Mouse (Mus musculus): ENCODE measurements around the gene Gm43518. TPM values are rescaled to one million over a fixed set of nuclear protein-coding genes. Genes with fewer than 3 reads are reported as not detected.

The Gm43518 gene
- polyA plus RNA-seq, 1 experiment from 2014 or later, result 1.0 TPM

DNA sequence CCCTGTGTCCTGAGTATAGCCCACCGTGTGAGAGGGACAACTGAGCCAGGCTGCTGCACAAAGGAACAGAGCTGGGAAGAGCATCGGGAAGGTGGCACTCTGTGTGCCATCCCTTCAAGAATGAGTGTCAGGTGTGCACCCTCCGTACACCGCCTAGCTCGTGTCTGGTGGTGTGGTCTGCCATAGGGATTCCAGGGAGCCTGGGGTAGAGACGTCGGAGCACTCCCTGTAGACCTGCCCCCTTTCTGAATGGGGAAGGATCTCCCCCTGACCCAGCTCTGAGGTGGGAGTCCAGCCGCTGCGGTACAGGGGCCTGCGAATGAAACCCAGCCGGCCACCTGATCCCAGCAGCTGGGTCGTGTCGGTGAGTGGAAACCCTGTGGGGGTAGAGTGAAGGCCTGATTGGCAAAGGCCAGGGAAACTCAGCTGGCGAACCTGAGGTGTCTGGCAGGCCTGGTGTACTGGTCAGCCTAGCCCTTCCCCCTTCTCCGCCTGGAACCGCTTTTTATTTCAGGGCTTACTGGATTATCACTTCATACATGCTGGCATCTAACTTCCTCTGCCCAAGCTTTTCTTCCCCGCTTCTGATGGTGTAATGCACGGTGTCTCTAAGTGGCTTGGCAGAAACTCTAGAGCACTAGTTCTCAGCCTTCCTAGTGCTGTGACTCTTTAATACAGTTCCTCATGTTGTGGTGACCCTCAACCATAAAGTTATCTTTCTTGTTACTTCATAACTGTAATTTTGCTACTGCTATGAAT is 52.2 kb downstream of the Gm43518 start:
- Histone ChIP-seq H3K9me3 (replicated peaks; ENCODE audit: low read length) (no peaks in the 10 kb centered on the region), H3K4me3 (replicated peaks; ENCODE audit: low read depth, low read length) (no peak overlapping the region), H3K27ac (peak overlapping the region; percentile 36), H3K4me2 (ENCODE audit: low read length) (no peak overlapping the region), H3K27me3 (ENCODE audit: insufficient read depth, low read length) (no peaks in the 10 kb centered on the region), H3K36me3 (ENCODE audit: insufficient read depth, low read length) (no peaks in the 10 kb centered on the region), H3K4me1 (replicated peaks; ENCODE audit: insufficient read depth, low read length) (peaks cover 20% of the 10 kb centered on the region; the same call in 1 of the 2 replicates), H3K9ac (ENCODE audit: low read depth, low read length) (no peak overlapping the region)
- 52% methylated on average over 18 of the region's 18 CpGs for WGBS
- DNase-seq (ENCODE audit: low spot score) (no peak), ATAC-seq (replicated peaks; ENCODE audit: low FRiP score, low read depth) (no peak; the same call in 1 of the 2 replicates)
- no peak for TF ChIP-seq CTCF (IDR thresholded peaks at IDR 0.05; ENCODE audit: low read depth)

DNA sequence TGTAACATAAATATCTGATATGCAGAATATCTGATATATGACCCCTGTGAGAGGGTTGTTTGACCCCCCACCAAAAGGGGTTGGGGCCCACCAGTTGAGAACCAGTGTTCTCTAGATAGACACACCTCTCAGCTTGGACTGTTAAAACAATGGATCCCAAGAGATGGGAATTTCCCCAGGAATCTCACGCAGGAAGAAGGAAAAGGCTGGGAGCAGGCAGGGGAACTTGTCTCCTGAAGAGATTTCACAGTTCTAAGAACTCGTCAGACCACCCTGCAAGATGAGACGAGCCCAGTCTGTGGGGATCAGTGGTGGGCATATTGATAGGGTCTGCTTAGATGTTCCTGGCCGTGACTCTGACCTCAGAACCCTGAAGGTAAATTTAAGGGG is 52.8 kb downstream of the Gm43518 start:
- H3K27ac ChIP-seq, result 0 out of 2 replicates have a peak overlapping the region, but pooled peaks have one; percentile 13
- WGBS, result 61% methylated on average over 4 of the region's 4 CpGs

DNA sequence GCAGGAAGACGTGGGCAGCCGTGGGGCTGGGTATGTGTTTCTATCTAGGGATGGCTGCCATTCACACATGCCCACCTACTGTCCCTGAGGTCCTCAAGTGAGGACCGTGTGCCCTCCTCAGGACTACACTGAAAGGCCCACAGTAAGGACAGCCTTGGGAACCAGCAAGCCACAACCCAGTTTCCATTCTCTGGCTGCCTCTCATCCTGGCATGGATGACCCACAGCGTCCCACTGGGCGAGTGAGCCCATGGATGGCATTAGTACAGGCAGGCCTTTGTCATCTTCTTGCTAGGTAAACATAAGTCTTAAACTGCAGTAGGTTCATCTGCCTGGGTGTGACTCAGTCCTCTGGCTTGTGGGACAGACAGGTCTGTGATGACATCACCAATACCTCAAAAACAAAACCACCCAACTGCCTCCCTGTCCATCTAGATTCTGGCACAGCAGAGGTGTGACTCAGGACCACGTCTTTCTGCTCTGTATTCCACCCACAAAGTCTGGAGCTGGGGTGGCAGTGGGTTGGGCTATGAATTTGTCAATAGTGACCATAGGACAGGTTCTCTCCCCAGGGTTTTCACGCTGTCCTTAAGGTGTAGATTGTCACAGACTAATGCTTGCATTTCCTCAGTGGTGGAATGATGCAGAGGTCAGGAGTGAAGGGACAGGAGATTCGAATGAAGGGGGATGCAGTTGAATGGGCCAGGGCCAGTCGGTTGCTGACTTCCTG is 53.5 kb downstream of the Gm43518 start:
- no peak overlapping the region for H3K9ac ChIP-seq (ENCODE audit: low read depth, low read length)
- H3K4me1 ChIP-seq (replicated peaks; ENCODE audit: insufficient read depth, low read length), result peaks cover 20% of the 10 kb centered on the region; the same call in 1 of the 2 replicates
- WGBS, result 70% methylated on average over 9 of the region's 9 CpGs
- H3K4me3 ChIP-seq (replicated peaks; ENCODE audit: low read depth, low read length), result no peak overlapping the region
- no peak for TF ChIP-seq CTCF (IDR thresholded peaks at IDR 0.05; ENCODE audit: low read depth)
- H3K4me2 ChIP-seq (ENCODE audit: low read length), result no peak overlapping the region
- DNase-seq (ENCODE audit: low spot score), result no peak
- H3K36me3 ChIP-seq (ENCODE audit: insufficient read depth, low read length), result no peaks in the 10 kb centered on the region
- H3K27me3 ChIP-seq (ENCODE audit: insufficient read depth, low read length), result no peaks in the 10 kb centered on the region
- H3K27ac ChIP-seq, result 0 out of 2 replicates have a peak overlapping the region, but pooled peaks have one; percentile 13
- no peaks in the 10 kb centered on the region for H3K9me3 ChIP-seq (replicated peaks; ENCODE audit: low read length)
- ATAC-seq (replicated peaks; ENCODE audit: low FRiP score, low read depth), result no peak

More for the DNA sequence above, 52.8 kb downstream of the Gm43518 start:
- H3K36me3 ChIP-seq (ENCODE audit: insufficient read depth, low read length), result no peaks in the 10 kb centered on the region
- no peak overlapping the region for H3K4me2 ChIP-seq (ENCODE audit: low read length)
- no peaks in the 10 kb centered on the region for H3K9me3 ChIP-seq (replicated peaks; ENCODE audit: low read length)
- no peaks in the 10 kb centered on the region for H3K27me3 ChIP-seq (ENCODE audit: insufficient read depth, low read length)
- no peak overlapping the region for H3K9ac ChIP-seq (ENCODE audit: low read depth, low read length)
- H3K4me1 ChIP-seq (replicated peaks; ENCODE audit: insufficient read depth, low read length), result peaks cover 20% of the 10 kb centered on the region; the same call in 1 of the 2 replicates
- DNase-seq (ENCODE audit: low spot score) (no peak), ATAC-seq (replicated peaks; ENCODE audit: low FRiP score, low read depth) (no peak)
- no peak for TF ChIP-seq CTCF (IDR thresholded peaks at IDR 0.05; ENCODE audit: low read depth)
- no peak overlapping the region for H3K4me3 ChIP-seq (replicated peaks; ENCODE audit: low read depth, low read length)

DNA sequence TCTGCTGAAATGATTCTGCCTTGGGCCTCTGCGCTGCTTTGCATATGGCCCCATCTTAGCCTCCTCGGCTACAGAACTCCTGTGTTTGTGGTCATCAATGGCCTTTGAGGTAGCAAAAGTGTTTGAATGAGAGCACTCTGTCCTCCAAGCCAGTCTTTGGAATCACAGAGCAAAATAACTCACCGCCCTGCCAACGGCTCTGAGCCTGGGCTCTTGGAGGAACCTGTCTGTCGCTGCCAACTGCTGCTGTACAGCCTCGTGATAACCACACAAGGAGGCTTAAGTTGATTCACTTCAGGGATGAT is 54.0 kb downstream of the Gm43518 start:
- no peak for ATAC-seq (replicated peaks; ENCODE audit: low FRiP score, low read depth)
- Histone ChIP-seq H3K9ac (ENCODE audit: low read depth, low read length) (no peak overlapping the region), H3K4me2 (ENCODE audit: low read length) (no peak overlapping the region), H3K27ac (no peak overlapping the region), H3K36me3 (ENCODE audit: insufficient read depth, low read length) (no peaks in the 10 kb centered on the region), H3K27me3 (ENCODE audit: insufficient read depth, low read length) (no peaks in the 10 kb centered on the region), H3K4me3 (replicated peaks; ENCODE audit: low read depth, low read length) (no peak overlapping the region), H3K9me3 (replicated peaks; ENCODE audit: low read length) (no peaks in the 10 kb centered on the region), H3K4me1 (replicated peaks; ENCODE audit: insufficient read depth, low read length) (peaks cover 15% of the 10 kb centered on the region; the same call in 1 of the 2 replicates)
- WGBS, result 74% methylated on average over 6 of the region's 6 CpGs
- no peak for TF ChIP-seq CTCF (IDR thresholded peaks at IDR 0.05; ENCODE audit: low read depth)
- DNase-seq (ENCODE audit: low spot score), result no peak

DNA sequence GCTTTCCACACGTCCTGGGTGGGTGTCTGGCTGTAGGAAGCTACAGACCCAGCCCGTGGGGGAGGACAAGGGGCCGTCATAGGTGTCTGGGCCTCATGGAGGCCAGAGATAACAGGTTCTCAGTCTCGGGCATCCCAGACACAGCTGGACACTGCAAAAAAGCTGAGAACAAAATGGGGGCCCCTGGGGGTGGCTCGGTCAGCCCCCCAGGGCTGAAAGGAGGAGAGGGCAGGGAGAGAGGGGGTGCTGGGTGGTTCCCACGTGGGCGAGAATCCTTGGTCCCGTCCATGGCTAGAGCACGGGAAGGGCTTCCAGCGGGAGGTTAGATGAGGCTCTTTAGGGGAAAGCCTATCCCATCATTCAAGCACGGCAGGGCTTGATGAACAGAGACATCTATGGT is 55.6 kb downstream of the Gm43518 start:
- WGBS, result 62% methylated on average over 11 of the region's 11 CpGs
- Histone ChIP-seq H3K9me3 (replicated peaks; ENCODE audit: low read length) (no peaks in the 10 kb centered on the region), H3K4me1 (replicated peaks; ENCODE audit: insufficient read depth, low read length) (0 out of 2 replicates have a peak, but pooled peaks cover 6% of the 10 kb centered on the region), H3K4me2 (ENCODE audit: low read length) (no peak overlapping the region), H3K4me3 (replicated peaks; ENCODE audit: low read depth, low read length) (no peak overlapping the region), H3K27ac (no peak overlapping the region), H3K9ac (ENCODE audit: low read depth, low read length) (no peak overlapping the region), H3K27me3 (ENCODE audit: insufficient read depth, low read length) (no peaks in the 10 kb centered on the region), H3K36me3 (ENCODE audit: insufficient read depth, low read length) (no peaks in the 10 kb centered on the region)
- DNase-seq (ENCODE audit: low spot score), result no peak
- no peak for ATAC-seq (replicated peaks; ENCODE audit: low FRiP score, low read depth)
- no peak for TF ChIP-seq CTCF (IDR thresholded peaks at IDR 0.05; ENCODE audit: low read depth)

DNA sequence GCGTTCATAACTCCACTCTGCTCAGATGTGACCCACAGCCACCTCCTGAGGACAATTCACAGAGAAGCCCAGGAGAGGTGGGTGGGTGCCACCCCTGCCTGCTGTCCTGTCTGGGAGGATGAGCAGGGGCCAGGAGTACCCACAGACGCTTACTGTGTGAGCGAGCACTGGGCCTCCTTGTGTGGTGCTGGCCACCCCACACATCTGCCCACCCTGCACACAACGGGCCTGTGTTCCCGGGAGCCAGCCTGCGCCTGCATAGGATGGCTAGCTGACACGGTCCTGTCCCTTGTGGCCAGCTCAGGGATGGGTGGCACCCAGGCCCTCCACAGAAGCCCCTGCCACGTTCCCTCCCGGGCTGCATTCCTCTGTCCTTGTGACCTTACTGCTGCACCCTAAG is 58.2 kb downstream of the Gm43518 start:
- Histone ChIP-seq H3K9me3 (replicated peaks; ENCODE audit: low read length) (no peaks in the 10 kb centered on the region), H3K36me3 (ENCODE audit: insufficient read depth, low read length) (no peaks in the 10 kb centered on the region), H3K4me3 (replicated peaks; ENCODE audit: low read depth, low read length) (no peak overlapping the region), H3K9ac (ENCODE audit: low read depth, low read length) (no peak overlapping the region), H3K27me3 (ENCODE audit: insufficient read depth, low read length) (no peaks in the 10 kb centered on the region), H3K27ac (peak overlapping the region; percentile 31; the same call in 1 of the 2 replicates), H3K4me2 (ENCODE audit: low read length) (no peak overlapping the region), H3K4me1 (replicated peaks; ENCODE audit: insufficient read depth, low read length) (0 out of 2 replicates have a peak, but pooled peaks cover 3% of the 10 kb centered on the region)
- WGBS, result 54% methylated on average over 9 of the region's 9 CpGs
- no peak for TF ChIP-seq CTCF (IDR thresholded peaks at IDR 0.05; ENCODE audit: low read depth)
- no peak for ATAC-seq (replicated peaks; ENCODE audit: low FRiP score, low read depth)
- DNase-seq (ENCODE audit: low spot score), result no peak
